Mouse (Mus musculus): ENCODE results near the gene Sult5a1.

GRCm38 (mm10) chr8:123126193-123126816, 31.8 kb downstream of the Sult5a1 start:
- TF ChIP-seq POLR2A (IDR thresholded peaks at IDR 0.05; ENCODE audit: low read depth, low read length) (no peak), CTCF (conservative IDR thresholded peaks at IDR 0.05; ENCODE audit: insufficient read depth, insufficient read length, low read depth, low read length) (no peak)
